Mouse (Mus musculus) cerebellum, postnatal 14 days (tissue): ENCODE data around the gene Rnaset2a.
A peak's percentile ranks its signal among the peaks of the same experiment; 100 is the strongest.
"Not testable (repeated sequence)": the region's sequence is repeated elsewhere in the genome, so short reads cannot be mapped to it uniquely, and the experiment has no call there.

ENCODE experiments used
- DNase-seq, 2 experiments: peaks; one replicate each; pipeline ENCODE4 v3.0.0; 2021; ENCODE audit warnings: mixed read lengths in 2 of 2

The Rnaset2a gene

DNA sequence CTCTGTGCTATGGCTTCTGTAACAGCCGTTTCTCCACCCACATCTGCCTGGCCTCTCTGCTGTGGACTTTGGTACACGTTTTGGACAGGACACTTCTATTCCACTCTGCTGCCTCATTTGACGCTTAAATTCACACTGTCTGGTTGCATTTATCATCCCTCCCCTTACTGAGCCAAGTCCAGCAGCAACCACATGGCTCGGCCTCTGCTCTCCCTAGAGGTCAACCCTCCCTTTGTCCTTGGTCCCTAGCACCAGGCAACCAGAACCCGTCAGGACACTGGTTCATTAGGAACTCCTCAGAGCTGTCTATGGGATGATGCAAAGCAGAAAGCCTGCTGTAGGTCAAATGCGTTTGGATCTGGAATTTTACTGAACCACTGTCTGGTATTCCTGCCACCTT is 17.0 kb downstream of the Rnaset2a start:
- not testable (repeated sequence) for DNase-seq

GRCm38 (mm10) chr17:8129578-8129977 is 18.3 kb downstream of the Rnaset2a start:
- not testable (repeated sequence) for DNase-seq

GRCm38 (mm10) chr17:8128326-8128993 is 19.4 kb downstream of the Rnaset2a start:
- peak in 1 of 2 experiments; percentile 49 for DNase-seq

GRCm38 (mm10) chr17:8124586-8124985 is 23.3 kb downstream of the Rnaset2a start:
- DNase-seq: not testable (repeated sequence)

GRCm38 (mm10) chr17:8122974-8123373 is 24.9 kb downstream of the Rnaset2a start:
- DNase-seq: not testable (repeated sequence)

DNA sequence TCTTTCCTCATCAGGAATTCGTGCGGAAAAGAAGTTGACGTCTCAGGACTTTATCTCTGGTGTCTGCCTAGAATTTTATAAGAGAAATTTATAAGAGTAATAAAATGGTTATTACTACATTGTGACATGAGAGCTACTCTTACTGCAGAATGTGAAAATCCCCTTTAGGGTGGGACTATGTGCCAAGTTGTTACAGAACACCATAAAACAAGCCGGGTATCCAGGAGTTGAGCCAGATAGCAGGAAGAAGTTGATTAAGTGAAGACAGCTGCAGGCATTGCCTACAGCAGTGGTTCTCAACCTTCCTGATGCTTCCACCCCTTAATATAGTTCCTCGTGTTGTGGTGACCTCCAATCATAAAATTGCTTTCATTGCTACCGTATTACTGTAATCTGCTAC is 31.0 kb downstream of the Rnaset2a start:
- DNase-seq: not testable (repeated sequence)

DNA sequence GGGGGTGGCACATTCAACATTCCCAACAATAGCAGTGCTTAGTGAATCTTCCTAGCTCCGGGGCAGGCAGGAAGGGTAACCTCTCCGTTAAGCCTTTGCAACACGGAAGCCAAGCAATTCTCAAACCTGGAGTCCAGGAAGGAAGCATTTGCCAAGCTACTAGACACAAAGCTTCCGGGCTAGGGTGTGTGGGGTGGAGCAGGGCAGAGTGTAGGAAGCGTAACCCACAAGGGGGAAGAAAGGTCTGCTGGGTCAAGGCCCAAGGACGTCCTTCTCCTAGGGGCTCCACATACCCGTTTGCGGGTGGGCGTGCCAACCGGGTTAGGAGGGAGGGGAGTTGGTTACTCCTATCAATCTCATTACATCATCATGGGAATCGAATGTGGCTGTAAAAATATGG is 31.5 kb downstream of the Rnaset2a start:
- DNase-seq: not testable (repeated sequence)

GRCm38 (mm10) chr17:8112199-8112598 is 35.7 kb downstream of the Rnaset2a start:
- DNase-seq: not testable (repeated sequence)

DNA sequence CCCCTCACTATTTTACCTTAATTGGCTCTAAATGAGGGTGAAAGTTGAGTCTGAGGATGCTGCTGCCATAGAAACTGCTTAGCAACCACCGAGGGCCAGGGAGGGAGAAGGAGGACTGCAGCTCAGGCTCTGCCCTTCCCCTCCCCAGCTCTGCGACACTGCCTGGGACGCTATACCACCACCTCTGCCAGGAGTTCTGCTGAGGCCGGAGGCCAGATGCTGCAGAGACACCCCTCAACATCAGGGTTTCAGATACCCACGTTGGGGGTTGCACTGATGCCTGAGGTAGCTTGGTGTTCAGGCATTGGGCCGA is 46.6 kb downstream of the Rnaset2a start:
- not testable (repeated sequence) for DNase-seq

DNA sequence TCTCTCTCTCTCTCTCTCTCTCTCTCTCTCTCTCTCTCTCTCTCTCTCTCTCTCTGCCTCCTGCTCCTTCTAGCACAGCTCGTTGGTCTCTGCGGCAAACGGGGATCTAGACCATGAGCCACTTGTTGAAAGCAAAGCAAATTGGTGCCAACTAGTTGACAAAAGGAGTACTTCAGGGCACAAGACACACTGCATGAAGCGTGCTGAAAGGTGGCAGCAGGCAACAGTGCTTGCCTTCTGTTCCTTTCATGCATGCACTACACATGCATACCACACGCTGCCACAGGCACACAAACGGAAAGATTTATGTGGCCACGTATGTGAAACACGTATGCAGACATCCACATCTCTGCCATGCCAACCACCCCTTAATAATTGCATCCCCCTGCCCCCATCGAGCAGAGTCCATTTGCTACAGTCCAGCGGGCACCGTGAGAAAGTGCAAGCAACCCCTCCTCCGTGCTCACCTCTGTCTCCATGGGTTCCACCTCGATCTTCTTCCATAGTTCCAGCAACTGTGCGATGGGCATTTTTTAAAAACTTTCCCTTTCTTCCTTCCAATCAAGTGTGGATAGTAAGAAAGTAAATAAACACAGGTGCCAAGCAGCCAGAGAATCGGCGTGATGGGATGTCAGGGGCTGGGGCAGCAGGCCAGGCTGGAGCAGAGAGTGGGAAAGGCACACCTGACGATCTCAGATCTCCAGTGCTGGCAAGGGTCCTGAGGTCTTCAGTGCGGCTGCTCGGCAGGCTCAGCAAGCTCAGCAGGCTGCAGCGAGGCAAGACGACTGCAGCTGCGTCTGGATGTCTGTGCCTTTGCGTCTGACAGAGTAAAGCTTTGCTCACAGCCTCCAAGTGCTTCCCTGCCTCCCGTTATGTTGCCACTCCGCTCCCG is 47.2 kb downstream of the Rnaset2a start:
- peak in 1 of 2 experiments; percentile 16 for DNase-seq

DNA sequence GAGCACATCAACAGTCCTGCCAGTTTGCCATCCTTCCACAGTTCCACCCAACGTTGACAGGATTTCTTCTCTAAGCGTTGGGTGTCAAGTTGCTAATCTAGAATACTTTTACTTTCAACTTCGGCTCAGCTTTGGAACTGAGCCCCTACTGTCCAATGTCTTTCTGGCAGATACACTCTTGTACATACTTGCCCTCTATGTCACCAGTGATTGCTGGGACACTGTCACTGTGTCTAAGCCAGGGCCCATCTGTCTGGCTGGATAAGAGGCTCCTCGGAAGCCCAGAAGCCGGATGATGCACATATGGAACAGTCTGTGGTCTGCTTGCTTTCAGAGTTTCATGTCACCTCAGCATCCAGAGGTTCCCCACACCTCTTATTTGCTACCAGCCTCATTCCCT is 51.7 kb downstream of the Rnaset2a start:
- DNase-seq: not testable (repeated sequence)

- DNase-seq: not testable (repeated sequence)
Measured at GRCm38 (mm10) chr17:8095653-8096052, 52.2 kb downstream of the Rnaset2a start.

DNA sequence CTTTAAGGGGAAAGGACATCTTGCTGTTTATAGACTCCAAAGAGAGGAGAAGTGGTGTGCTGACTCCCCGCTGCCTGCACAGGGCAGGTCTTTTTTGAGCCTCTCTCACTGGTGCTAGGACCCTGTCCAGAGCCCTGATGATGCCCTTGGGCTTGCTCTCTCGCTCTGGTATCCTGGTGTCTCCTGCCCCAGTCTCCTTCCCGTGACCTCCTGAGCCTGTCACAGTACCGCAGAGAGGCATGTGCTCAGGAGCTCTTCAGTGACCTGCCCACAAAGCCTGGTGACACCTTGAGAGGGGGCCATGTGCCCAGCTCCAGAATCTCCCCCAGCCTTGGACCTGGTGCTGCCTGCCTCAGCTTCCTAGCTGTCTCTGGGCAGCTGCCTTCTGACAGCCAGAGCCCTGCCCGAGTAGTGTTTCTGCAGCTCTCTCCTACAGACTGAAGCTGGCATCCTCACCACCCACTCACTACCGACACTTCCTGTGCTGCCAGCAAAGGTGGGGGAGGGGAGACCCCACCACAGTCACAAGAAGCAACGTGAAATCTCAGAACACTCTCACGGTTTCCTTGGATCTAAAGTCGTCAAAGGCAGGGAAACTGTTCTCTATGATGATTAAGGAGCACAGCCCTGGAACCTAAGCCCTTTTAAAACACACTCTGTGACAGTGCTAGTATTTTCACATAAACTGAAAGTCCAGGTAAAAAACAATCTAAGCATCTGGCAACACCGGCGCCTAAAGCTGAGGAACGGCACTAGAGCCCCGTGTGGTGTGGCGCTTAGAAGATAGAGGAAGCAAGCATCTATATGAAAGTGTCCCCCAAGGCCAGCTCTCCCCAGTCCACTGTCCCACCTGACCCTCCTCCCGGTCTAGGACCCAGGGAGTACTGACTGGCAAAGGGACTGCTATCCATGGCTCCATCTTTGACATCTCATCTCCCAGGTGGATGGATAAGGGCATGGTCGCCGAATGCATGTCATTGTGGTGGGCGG is 55.1 kb downstream of the Rnaset2a start:
- not testable (repeated sequence) for DNase-seq

DNA sequence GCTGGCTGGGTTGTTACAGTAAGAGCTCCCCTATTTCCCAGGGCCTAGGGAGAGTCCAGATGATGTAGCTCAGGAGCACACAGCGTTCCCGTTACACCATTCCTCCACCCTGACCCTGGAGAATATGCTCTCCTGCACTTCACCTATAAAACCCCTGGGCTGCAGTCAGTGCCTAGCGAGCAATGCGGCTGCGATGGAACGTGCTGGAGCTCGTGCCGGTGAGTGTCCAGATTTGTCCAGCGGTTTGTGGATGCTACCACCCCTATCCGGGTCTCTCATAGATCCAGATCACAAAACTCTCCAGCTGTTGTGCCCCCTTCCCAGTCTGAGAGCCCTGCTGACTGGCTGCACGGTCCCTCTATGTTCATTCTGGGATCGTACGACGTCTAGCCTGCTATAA is 56.6 kb downstream of the Rnaset2a start:
- DNase-seq: not testable (repeated sequence)

DNA sequence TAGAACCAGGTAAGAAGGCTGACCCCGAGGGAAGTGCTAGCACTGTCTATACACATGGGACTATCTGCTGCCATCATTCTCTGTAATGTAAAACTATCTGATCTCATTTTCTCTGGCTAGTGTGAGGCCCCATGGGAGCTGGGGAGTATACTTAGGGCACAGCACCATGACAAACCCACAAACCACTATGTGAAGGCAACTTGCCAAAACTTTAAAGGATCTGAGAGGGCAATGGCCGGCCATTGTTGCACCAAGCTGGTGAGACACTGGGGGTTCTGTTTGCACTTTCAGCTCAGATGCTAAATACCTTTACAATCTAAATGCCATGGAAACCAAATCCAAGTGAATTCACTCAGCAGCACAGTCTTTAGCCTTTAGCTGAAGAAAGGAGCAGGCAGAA is 78.0 kb downstream of the Rnaset2a start:
- not testable (repeated sequence) for DNase-seq
